Mouse (Mus musculus): ENCODE results near the gene H2-M10.6. TPM values are rescaled to one million over a fixed set of nuclear protein-coding genes. Genes with fewer than 3 reads are reported as not detected.

H2-M10.6 gene
- total RNA-seq (2012; rRNA removed) (not detected in 2 replicates), polyA plus RNA-seq (2012; ENCODE audit: insufficient read depth in 1 of 2, insufficient read length in 2 of 2, low read depth in 1 of 2, low replicate concordance in 2 of 2, missing spikeins in 1 of 2) (not detected)

DNA sequence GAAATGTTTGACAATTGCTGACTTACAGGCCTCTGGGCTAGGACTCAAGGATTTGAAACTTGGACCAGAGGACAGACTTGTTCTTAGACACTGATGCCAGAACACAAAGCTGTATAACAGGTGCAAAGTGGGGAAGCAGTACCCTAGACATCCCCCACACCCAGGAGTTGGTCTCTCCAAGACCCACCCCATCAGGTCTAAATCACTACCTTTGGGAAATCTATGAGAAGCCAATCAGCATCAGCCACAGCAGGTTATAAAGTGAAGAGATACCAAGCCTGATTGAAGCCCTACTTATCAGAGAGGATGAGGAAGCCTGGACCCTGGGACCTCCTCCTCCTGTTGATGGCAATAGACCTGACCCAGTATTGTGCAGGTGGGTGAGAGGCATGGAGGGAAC is at the start of gene H2-M10.6:
H2-M10.6 (plus strand) TSS at position 301 of the 400 bp plus-strand sequence.
- no peaks in the 10 kb centered on the region for H3K36me3 ChIP-seq (ENCODE audit: control insufficient read depth in 1 of 2, insufficient read depth in 2 of 2, low read length in 2 of 2)
- no peak within 1 kb of the TSS for H3K9ac ChIP-seq (ENCODE audit: control insufficient read depth, low read depth, low read length, poor library complexity, severe bottlenecking)
- H3K4me1 ChIP-seq (ENCODE audit: control insufficient read depth in 1 of 2, insufficient read depth in 2 of 2, low read length in 2 of 2) = no peaks in the 10 kb centered on the region
- no peaks in the 10 kb centered on the region for H3K9me3 ChIP-seq (replicated peaks; ENCODE audit: insufficient read depth, low read length)
- H3K79me2 ChIP-seq (ENCODE audit: control insufficient read depth, insufficient read depth, low read length, poor library complexity) = no peaks in the 10 kb centered on the region
- no peak within 1 kb of the TSS for H3K4me3 ChIP-seq (ENCODE audit: control insufficient read depth in 1 of 2, insufficient read depth in 1 of 2, low read depth in 2 of 2, low read length in 2 of 2)
- peaks cover 6 to 7% of the 10 kb centered on the region in 2 experiments for H3K27me3 ChIP-seq (ENCODE audit: control insufficient read depth in 1 of 2, insufficient read depth in 2 of 2, low read length in 2 of 2)
- H3K27ac ChIP-seq (ENCODE audit: control insufficient read depth, low read depth, low read length) = no peak within 1 kb of the TSS
- TF ChIP-seq ETS1 (IDR thresholded peaks at IDR 0.05; ENCODE audit: low read depth, low read length) = no peak
- no peak for TF ChIP-seq ZC3H11A (IDR thresholded peaks at IDR 0.05; ENCODE audit: low read depth, low read length)
- TF ChIP-seq MAX (IDR thresholded peaks at IDR 0.05; ENCODE audit: low read length) = no peak
- no peak for TF ChIP-seq MXI1 (IDR thresholded peaks at IDR 0.05; ENCODE audit: low read depth, low read length)
- no peak for TF ChIP-seq POLR2AphosphoS5 (IDR thresholded peaks at IDR 0.05; ENCODE audit: borderline replicate concordance, low read depth, low read length)
- no peak for TF ChIP-seq CTCF (IDR thresholded peaks at IDR 0.05 in 2 of 3, conservative IDR thresholded peaks at IDR 0.05 in 1 of 3; ENCODE audit: control insufficient read depth in 1 of 3, insufficient read depth in 1 of 3, low read depth in 2 of 3, low read length in 3 of 3, poor library complexity in 1 of 3, severe bottlenecking in 1 of 3)
- TF ChIP-seq CHD2 (IDR thresholded peaks at IDR 0.05; ENCODE audit: low read length) = no peak
- TF ChIP-seq KAT2A (conservative IDR thresholded peaks at IDR 0.05; ENCODE audit: low read depth, low read length) = no peak
- TF ChIP-seq MAFK (IDR thresholded peaks at IDR 0.05; ENCODE audit: borderline replicate concordance, low read depth, low read length) = no peak
- TF ChIP-seq CHD1 (IDR thresholded peaks at IDR 0.05; ENCODE audit: low read depth, low read length) = no peak
- TF ChIP-seq E2F4 (IDR thresholded peaks at IDR 0.05; ENCODE audit: borderline replicate concordance, low read depth, low read length) = no peak
- TF ChIP-seq TCF12 (IDR thresholded peaks at IDR 0.05; ENCODE audit: low read depth, low read length) = no peak
- no peak for DNase-seq (ENCODE audit: low read depth, low spot score)

DNA sequence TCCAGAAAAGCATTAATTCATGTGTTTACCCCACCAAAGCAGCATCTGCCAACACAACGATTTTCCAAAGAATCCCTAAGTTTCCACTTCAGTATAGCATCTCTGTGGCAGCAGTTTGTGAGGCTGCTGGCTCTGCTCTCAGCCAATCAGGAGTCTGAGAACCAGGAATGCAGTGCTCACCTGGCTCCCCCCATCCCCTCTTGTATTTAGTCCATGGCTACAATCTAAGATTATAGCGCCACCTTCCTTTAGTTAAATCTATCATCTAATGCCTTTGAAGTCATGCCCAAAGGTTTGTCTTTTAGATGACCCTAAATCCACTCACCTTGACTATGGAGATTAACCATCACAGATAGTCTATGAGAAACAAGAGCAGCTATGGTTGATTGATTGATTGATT is 48.2 kb upstream of the H2-M10.6 start:
- Histone ChIP-seq H3K79me2 (ENCODE audit: control insufficient read depth, insufficient read depth, low read length, poor library complexity) (no peaks in the 10 kb centered on the region), H3K4me3 (ENCODE audit: control insufficient read depth in 1 of 2, insufficient read depth in 1 of 2, low read depth in 2 of 2, low read length in 2 of 2) (no peak overlapping the region), H3K9ac (ENCODE audit: control insufficient read depth, low read depth, low read length, poor library complexity, severe bottlenecking) (no peak overlapping the region), H3K27me3 (ENCODE audit: control insufficient read depth in 1 of 2, insufficient read depth in 2 of 2, low read length in 2 of 2) (no peaks in the 10 kb centered on the region), H3K36me3 (ENCODE audit: control insufficient read depth in 1 of 2, insufficient read depth in 2 of 2, low read length in 2 of 2) (no peaks in the 10 kb centered on the region), H3K4me1 (ENCODE audit: control insufficient read depth in 1 of 2, insufficient read depth in 2 of 2, low read length in 2 of 2) (no peaks in the 10 kb centered on the region), H3K27ac (ENCODE audit: control insufficient read depth, low read depth, low read length) (no peak overlapping the region), H3K9me3 (replicated peaks; ENCODE audit: insufficient read depth, low read length) (no peaks in the 10 kb centered on the region)
- no peak for DNase-seq (ENCODE audit: low read depth, low spot score)
- TF ChIP-seq SMC3 (IDR thresholded peaks at IDR 0.05; ENCODE audit: low read depth, low read length) = no peak
- TF ChIP-seq MXI1 (IDR thresholded peaks at IDR 0.05; ENCODE audit: low read depth, low read length) = no peak
- no peak for TF ChIP-seq NELFE (IDR thresholded peaks at IDR 0.05; ENCODE audit: low read depth, low read length)
- TF ChIP-seq SIN3A (IDR thresholded peaks at IDR 0.05; ENCODE audit: low read length) = no peak
- no peak for TF ChIP-seq HCFC1 (IDR thresholded peaks at IDR 0.05; ENCODE audit: low read depth, low read length)
- no peak for TF ChIP-seq USF2 (IDR thresholded peaks at IDR 0.05; ENCODE audit: borderline replicate concordance in 1 of 2, insufficient read depth in 1 of 2, low read depth in 1 of 2, low read length in 2 of 2)
- no peak for TF ChIP-seq MAFK (IDR thresholded peaks at IDR 0.05; ENCODE audit: borderline replicate concordance, low read depth, low read length)
- no peak for TF ChIP-seq ZNF384 (IDR thresholded peaks at IDR 0.05; ENCODE audit: low read depth, low read length)
- TF ChIP-seq UBTF (IDR thresholded peaks at IDR 0.05; ENCODE audit: borderline replicate concordance, insufficient read depth, low read depth, low read length) = no peak
- no peak for TF ChIP-seq MEF2A (IDR thresholded peaks at IDR 0.05; ENCODE audit: extremely low read depth, insufficient replicate concordance, low read depth, low read length, poor library complexity, severe bottlenecking)
- no peak for TF ChIP-seq ZC3H11A (IDR thresholded peaks at IDR 0.05; ENCODE audit: low read depth, low read length)

Data from MEL (cell line).